Mouse (Mus musculus): ENCODE data around the gene Ppox.

DNA sequence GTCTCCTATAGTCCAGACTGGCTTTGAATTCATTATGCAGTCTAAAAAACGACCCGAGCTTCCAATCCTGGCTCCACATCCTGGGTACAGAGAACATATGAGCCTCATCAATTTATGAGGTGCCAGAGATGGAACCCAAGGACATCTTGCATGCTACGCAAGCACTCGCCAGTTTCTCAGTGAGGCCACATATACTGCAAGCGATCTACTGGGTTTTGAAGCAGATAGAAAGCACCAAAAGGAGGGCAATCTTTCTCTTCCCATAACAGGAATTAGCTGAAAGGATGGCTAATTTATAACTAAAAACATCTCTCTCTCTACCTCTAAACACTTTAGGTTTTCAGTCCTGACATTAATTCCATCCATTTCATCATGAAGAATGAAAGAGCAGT, 12.9 kb upstream of the Ppox start:
- TF ChIP-seq CTCF (IDR thresholded peaks at IDR 0.05; ENCODE audit: control insufficient read depth, insufficient read depth, insufficient replicate concordance, low read depth, low read length) = no peak
- TF ChIP-seq POLR2A (IDR thresholded peaks at IDR 0.05; ENCODE audit: control insufficient read depth, low read depth, low read length) = no peak
